Mouse (Mus musculus) midbrain, embryonic 13.5 days (tissue): ENCODE results near the gene Ssrp1. TPM values are rescaled to one million over a fixed set of nuclear protein-coding genes. Genes with fewer than 3 reads are reported as not detected.

Experiments used
- ATAC-seq: fragments of 200-750 bp; cut with Nextera tagmentation; 2 replicates; pipeline ENCODE4 v1.8.0; 2017; ENCODE audit warnings: mild to moderate bottlenecking, moderate TSS enrichment, moderate library complexity
- H3K27ac ChIP-seq: fragments of 300-500 bp; sonication (generic); 2 replicates; pipeline ENCODE4 v1.5.1; 2015; ENCODE audit warnings: inconsistent platforms, mild to moderate bottlenecking, moderate library complexity
- H3K27me3 ChIP-seq: fragments of 300-500 bp; sonication (generic); 2 replicates; pipeline ENCODE4 v1.6.1; 2015; ENCODE audit warnings: mild to moderate bottlenecking, inconsistent platforms
- H3K36me3 ChIP-seq: fragments of 300-500 bp; sonication (generic); 2 replicates; pipeline ENCODE4 v1.6.1; 2015; ENCODE audit warnings: mild to moderate bottlenecking, inconsistent platforms
- H3K4me1 ChIP-seq: fragments of 300-500 bp; sonication (generic); replicated peaks from 2 replicates; pipeline ENCODE4 v1.6.1; 2015; ENCODE audit warnings: inconsistent platforms
- H3K4me2 ChIP-seq: fragments of 300-500 bp; sonication (generic); replicated peaks from 2 replicates; pipeline ENCODE4 v1.6.1; 2015; ENCODE audit warnings: moderate library complexity, mild to moderate bottlenecking, inconsistent platforms
- H3K4me3 ChIP-seq: fragments of 300-500 bp; sonication (generic); replicated peaks from 2 replicates; pipeline ENCODE4 v1.5.1; 2015; ENCODE audit warnings: mild to moderate bottlenecking, inconsistent platforms
- H3K9ac ChIP-seq: fragments of 300-500 bp; sonication (generic); replicated peaks from 2 replicates; pipeline ENCODE4 v1.6.1; 2015; ENCODE audit warnings: mild to moderate bottlenecking, inconsistent platforms
- H3K9me3 ChIP-seq: fragments of 300-500 bp; sonication (generic); 2 replicates; pipeline ENCODE4 v1.6.1; 2016; ENCODE audit warnings: mild to moderate bottlenecking, inconsistent platforms
- WGBS: fragments of 180-500 bp; shearing (Covaris S2); methylation state at CpG from one replicate; pipeline ENCODE4 v1.1.7; 2015; 5-methylcytosine and 5-hydroxymethylcytosine counted together
- polyA plus RNA-seq: library from polyadenylated mRNA; unstranded; fragments of >200 nt; fragmentation: Nextera tagmentation; extraction: Ambion mirVana; gene quantifications from 2 replicates; pipeline ENCODE4 v1.2.1, GENCODE M21; 2015

Gene Ssrp1
- polyA plus RNA-seq, 1 experiment from 2014 or later: 221 TPM

DNA sequence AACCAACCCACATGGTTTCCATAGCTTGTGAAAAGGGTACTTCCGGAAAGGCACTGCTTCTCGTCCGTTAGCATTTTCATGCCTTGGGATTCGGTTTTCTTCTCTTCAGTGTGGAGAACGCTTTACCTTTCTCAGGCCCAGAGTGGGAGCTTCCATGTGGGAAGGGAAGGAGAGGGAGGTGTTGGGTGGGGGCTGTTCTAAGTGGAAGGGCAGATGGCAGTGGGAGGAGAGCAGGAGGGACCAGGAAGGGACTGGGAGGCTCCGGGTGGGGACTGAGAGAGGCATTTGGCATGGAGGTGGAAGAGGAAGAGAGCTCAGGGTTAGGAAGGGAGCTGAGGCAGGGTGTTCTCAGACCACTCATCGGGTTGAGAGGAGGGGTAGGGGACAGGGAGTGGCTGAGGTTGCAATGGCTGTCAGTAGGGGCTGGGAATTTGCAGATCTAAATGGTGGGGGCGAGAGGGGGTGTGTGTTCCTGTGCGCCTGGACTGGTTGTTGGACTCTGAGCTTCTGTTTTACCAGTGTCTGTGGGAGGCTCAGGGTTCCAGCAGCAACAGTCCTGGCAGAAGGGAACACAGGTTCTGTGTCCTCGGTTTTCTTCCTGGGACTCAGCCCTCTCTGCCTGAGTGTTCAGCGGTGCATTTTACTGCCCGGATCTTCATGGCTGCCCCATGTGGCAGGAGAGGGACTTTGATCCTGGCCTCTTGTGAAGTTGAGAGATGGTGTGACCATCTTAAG is 28.3 kb downstream of the Ssrp1 start:
- WGBS: 87% methylated on average over 12 of the region's 12 CpGs

DNA sequence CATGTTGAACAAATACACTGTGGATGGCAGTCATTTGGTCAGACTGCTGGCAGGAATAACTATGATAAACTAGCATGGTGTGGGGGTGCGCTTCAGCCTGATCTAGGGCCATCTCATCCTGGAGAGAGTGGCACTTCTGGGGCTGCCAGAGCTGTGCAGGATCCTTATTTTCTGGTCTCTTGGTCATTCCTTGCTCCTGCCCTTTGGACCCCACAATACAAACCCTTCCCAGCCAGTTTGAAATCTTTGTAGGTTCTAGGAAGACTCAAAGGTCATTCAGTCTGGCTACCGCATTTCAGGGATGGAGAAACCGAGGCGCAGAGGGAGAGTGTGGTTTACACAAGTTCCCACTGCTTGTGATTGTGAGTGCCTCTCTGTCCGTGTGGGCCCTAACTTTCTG is 29.9 kb downstream of the Ssrp1 start:
- no peak for ATAC-seq
- Histone ChIP-seq H3K4me2 (no peak overlapping the region), H3K9ac (no peak overlapping the region), H3K4me1 (no peaks in the 10 kb centered on the region), H3K4me3 (no peak overlapping the region), H3K9me3 (no peaks in the 10 kb centered on the region), H3K27me3 (no peaks in the 10 kb centered on the region), H3K27ac (no peak overlapping the region), H3K36me3 (peaks cover 66% of the 10 kb centered on the region)
- WGBS: 96% methylated on average over 5 of the region's 5 CpGs

More for the DNA sequence above, 28.3 kb downstream of the Ssrp1 start:
- H3K9ac ChIP-seq: no peak overlapping the region
- no peak for ATAC-seq
- no peaks in the 10 kb centered on the region for H3K27me3 ChIP-seq
- no peak overlapping the region for H3K4me2 ChIP-seq
- peaks cover 8% of the 10 kb centered on the region for H3K4me1 ChIP-seq
- H3K4me3 ChIP-seq: no peak overlapping the region
- no peaks in the 10 kb centered on the region for H3K9me3 ChIP-seq
- H3K36me3 ChIP-seq: peaks cover 66% of the 10 kb centered on the region
- no peak overlapping the region for H3K27ac ChIP-seq

DNA sequence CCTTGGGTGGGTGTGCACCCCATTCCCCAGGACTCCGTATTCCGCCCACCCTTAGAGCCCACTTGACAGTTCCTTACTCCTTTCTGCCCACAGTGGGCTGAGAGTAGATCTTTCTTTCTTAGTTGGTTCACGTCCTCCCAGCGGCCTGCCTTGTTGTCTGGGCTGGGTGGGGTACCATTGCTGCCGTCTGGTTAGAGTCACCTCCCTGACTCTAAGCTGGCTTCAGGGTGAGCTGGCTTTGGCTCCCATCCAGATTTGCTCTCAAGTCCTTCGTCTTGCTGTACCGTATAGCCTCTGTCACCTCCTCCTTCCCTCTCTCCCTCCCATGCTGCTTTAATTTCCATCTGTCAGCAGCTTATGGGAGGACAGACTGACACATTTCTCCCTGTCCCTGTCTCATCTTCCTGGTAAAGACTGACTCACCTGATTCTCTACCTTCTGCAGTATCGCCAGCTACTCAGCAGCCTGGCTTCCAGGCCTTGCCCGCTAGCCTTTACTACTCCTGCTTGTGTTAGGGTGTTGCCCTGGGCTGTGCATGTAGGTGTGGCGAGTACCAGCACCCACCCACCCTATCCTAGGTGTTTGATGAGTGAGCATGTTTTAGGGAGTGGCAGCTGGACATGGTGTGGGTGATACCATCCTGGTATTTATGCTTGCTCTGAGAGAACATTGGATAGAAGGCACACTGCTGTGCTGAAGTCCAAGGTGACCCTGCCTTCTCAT is 31.0 kb downstream of the Ssrp1 start:
- Histone ChIP-seq H3K4me2 (no peak overlapping the region), H3K9me3 (no peaks in the 10 kb centered on the region), H3K27me3 (no peaks in the 10 kb centered on the region), H3K4me3 (no peak overlapping the region), H3K4me1 (no peaks in the 10 kb centered on the region), H3K27ac (no peak overlapping the region), H3K36me3 (peaks cover 65% of the 10 kb centered on the region), H3K9ac (no peak overlapping the region)
- ATAC-seq: no peak
- WGBS: 81% methylated on average over 10 of the region's 10 CpGs

DNA sequence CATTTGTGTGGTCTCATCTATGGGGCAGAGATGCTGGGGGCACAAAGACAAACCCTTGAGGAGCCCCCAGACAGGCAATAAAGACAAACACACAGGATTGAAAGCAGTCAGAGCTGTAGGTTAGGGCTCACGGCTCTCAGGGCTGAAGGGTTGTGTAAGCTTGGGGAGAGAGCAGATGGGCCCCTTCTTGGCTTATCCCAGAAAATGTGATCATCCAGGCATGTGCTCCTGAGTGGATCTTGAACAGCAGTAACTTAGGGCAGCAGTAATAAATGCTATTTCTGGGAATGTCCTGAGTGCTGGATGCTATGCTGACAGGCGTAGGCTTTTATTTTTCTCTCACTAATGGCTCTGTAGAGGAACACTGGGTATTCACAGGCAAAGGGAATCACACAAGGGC is 31.6 kb downstream of the Ssrp1 start:
- Histone ChIP-seq H3K4me2 (no peak overlapping the region), H3K4me3 (no peak overlapping the region), H3K36me3 (peaks cover 65% of the 10 kb centered on the region), H3K27ac (no peak overlapping the region), H3K9me3 (no peaks in the 10 kb centered on the region), H3K27me3 (no peaks in the 10 kb centered on the region), H3K4me1 (no peaks in the 10 kb centered on the region), H3K9ac (no peak overlapping the region)
- 83% methylated on average over 2 of the region's 2 CpGs for WGBS
- no peak for ATAC-seq

DNA sequence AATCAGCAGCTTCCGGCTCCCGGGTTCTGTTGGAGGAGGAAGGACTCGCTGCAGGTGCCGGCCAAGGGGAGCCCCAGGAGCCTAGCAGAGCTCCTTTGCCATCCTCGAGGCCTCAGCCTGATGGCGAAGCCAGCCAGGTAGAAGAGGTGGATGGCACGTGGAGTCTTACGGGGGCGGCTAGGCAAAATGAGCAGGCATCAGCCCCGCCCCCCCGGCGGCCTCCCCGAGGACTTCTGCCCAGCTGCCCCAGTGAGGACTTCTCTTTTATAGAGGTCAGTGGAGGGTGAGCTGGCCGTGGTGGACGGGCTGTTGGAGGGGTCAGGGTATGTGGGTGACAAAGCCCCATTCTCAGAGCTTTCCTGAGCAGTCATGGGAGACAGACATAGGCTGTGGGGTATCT is 33.1 kb downstream of the Ssrp1 start:
- H3K9me3 ChIP-seq: no peaks in the 10 kb centered on the region
- no peak for ATAC-seq
- H3K27me3 ChIP-seq: no peaks in the 10 kb centered on the region
- no peak overlapping the region for H3K9ac ChIP-seq
- no peak overlapping the region for H3K4me2 ChIP-seq
- no peaks in the 10 kb centered on the region for H3K4me1 ChIP-seq
- H3K36me3 ChIP-seq: peaks cover 68% of the 10 kb centered on the region
- no peak overlapping the region for H3K27ac ChIP-seq
- WGBS: 70% methylated on average over 15 of the region's 15 CpGs
- H3K4me3 ChIP-seq: no peak overlapping the region

DNA sequence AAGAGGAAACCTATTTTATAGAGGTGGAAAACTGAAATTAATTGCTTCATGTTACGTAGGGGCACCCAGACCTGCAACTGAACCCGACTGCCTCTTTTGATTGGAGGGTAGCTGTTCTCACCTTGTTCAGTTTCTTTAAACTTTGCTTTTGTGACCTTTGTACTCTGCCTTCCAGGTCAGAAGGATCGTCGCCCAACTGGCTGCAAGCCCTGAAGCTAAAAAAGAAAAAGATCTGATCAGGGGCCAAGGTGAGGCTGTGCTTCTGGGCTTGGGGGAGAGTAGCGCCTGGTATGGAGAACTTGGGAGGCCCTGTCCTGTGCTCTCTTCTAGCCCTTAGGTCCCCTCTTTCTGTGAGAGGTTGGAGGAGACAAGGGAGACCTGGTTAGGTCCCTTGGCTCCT is 34.9 kb downstream of the Ssrp1 start:
- Histone ChIP-seq H3K36me3 (peaks cover 55% of the 10 kb centered on the region), H3K4me1 (no peaks in the 10 kb centered on the region), H3K4me2 (no peak overlapping the region), H3K27ac (no peak overlapping the region), H3K9ac (no peak overlapping the region), H3K4me3 (no peak overlapping the region), H3K27me3 (no peaks in the 10 kb centered on the region), H3K9me3 (no peaks in the 10 kb centered on the region)
- ATAC-seq: no peak
- WGBS: 97% methylated on average over 5 of the region's 5 CpGs

DNA sequence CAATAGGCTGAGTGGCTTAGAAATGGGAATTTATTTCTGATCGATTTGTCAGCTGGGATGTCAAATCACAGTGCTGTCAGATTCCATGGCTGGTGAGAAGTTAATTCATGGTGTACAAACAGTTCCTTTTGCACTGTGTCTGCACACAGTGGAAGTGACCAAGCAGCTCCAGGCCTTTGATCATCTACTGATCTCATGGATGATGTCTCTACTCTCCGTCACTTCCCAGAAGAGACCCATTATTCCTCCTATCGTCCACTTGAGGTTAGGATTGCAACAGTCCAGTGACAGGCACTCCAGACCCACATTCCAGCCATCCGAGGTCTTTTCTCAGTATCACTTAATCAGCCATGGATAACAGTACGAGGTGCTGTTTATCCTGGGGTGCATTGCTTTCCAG is 36.7 kb downstream of the Ssrp1 start:
- H3K9me3 ChIP-seq: no peaks in the 10 kb centered on the region
- H3K9ac ChIP-seq: no peak overlapping the region
- WGBS: 86% methylated on average over 5 of the region's 5 CpGs
- no peak overlapping the region for H3K27ac ChIP-seq
- no peak for ATAC-seq
- peaks cover 55% of the 10 kb centered on the region for H3K36me3 ChIP-seq
- H3K4me2 ChIP-seq: no peak overlapping the region
- no peaks in the 10 kb centered on the region for H3K27me3 ChIP-seq
- H3K4me3 ChIP-seq: no peak overlapping the region
- H3K4me1 ChIP-seq: no peaks in the 10 kb centered on the region

DNA sequence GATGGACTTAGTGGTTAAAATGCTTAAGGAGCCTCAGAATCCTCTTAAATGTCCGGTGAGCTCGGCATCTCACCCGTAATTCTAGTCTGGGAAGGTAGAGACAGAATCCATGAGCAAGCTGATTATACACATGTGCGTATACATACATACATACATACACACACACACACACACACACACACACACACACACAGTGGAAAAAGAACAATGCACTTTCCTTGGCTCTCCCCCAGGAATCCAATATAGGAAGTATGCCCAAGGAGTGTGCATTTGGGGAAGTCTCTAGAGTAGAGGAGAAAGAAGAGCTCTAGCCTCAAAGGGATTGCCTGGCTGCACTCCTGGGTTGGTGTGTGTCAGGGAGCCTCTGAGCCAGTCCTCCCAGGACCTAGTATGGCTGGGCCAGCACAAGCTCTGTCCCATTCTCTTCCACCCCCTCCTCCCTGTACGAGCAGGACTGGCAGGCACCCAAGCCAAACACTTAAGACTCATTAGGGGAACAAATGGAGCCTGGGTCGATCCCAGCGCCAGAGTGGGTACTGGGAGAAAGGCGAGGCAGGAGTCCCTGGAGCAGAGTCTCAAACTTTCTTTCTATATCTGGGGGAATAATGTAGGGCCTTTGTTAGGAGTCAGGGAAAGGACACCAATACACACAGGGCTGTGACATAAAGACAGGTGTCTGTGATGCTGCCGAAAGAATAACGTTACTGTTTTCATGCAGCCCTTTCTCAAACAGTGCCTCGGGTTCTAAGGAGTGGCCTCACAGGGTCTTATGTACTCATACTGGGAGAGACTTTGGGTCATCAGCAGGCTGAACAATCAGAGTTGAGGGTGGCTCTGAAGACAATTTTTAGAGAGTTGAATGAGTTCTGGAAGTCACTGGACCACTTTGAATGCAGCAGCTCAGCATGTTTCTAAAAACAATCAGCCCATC is 51.9 kb downstream of the Ssrp1 start:
- Histone ChIP-seq H3K4me1 (peaks cover 10% of the 10 kb centered on the region; the same call in 1 of the 2 replicates), H3K27ac (no peak overlapping the region), H3K9me3 (no peaks in the 10 kb centered on the region), H3K27me3 (no peaks in the 10 kb centered on the region), H3K36me3 (peaks cover 4% of the 10 kb centered on the region; the same call in 1 of the 2 replicates), H3K4me3 (no peak overlapping the region), H3K4me2 (no peak overlapping the region), H3K9ac (no peak overlapping the region)
- 48% methylated on average over 11 of the region's 11 CpGs for WGBS
- peak; percentile 92 for ATAC-seq

DNA sequence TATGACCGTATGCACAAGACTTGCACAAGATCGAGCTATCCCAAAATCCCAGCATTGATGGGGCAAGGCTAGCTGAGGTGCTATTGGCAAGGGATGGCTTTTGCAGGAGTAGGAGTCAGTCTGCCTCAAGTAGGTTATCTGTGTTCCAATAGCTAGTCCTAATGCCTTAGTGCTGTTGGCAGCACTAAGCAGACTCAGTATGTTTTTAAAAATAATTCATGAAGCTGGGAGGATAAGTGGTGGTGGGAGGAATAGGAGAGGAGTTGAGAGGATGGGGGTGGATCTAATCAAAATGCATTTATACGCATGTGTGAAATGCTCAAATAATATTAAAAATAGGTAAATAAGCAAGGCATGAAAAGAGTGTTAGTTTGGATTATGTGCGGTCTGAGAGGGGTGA is 54.3 kb downstream of the Ssrp1 start:
- Histone ChIP-seq H3K36me3 (no peaks in the 10 kb centered on the region), H3K9ac (no peak overlapping the region), H3K4me3 (no peak overlapping the region), H3K27ac (no peak overlapping the region), H3K4me2 (no peak overlapping the region), H3K9me3 (no peaks in the 10 kb centered on the region), H3K4me1 (peaks cover 10% of the 10 kb centered on the region; the same call in 1 of the 2 replicates), H3K27me3 (no peaks in the 10 kb centered on the region)
- 96% methylated on average over 4 of the region's 4 CpGs for WGBS
- ATAC-seq: no peak

DNA sequence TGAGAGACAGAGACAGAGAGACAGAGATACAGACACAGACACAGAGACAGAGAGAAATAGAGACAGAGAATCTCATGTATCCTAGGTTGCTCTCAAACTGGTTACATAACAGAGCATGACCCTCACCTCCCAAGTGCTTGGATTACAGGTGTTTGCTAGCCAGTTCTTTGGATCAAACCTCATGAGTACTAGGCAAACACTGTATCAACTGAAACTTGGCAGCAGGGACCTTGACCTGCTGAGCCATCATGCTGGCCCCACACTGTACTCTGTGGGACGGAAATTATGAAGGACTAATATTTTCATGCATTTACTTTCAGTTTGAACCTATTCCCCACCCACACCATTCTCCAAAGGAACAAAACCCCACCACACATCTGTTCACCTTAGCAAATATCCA is 56.3 kb downstream of the Ssrp1 start:
- Histone ChIP-seq H3K9me3 (no peaks in the 10 kb centered on the region), H3K4me3 (no peak overlapping the region), H3K4me1 (peaks cover 10% of the 10 kb centered on the region; the same call in 1 of the 2 replicates), H3K4me2 (no peak overlapping the region), H3K27ac (no peak overlapping the region), H3K9ac (no peak overlapping the region), H3K27me3 (no peaks in the 10 kb centered on the region), H3K36me3 (no peaks in the 10 kb centered on the region)
- no peak for ATAC-seq
- WGBS: 96% methylated on average over 1 of the region's 1 CpGs

DNA sequence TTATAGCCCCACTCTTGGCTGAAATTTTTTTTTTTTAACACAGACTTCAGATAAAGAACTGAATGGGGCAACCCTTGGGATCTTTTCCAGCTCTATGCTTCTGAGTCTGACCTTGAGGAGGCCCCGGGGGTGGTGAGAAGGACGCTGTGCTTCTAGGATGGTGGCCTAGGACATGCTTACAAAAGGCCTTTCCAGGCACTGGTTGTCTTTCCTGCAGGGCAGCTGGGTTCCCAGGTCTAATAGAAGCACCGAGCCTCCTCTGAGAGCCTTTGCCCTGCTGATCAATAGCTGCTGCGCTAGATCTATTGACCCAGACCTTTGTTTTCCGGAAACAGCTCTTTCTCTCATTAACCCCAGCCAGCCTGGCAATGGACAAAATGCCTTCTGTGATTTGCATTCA is 58.9 kb downstream of the Ssrp1 start:
- no peak overlapping the region for H3K4me2 ChIP-seq
- ATAC-seq: 0 out of 2 replicates have a peak, but pooled peaks have one; percentile 25
- no peaks in the 10 kb centered on the region for H3K27me3 ChIP-seq
- no peak overlapping the region for H3K4me3 ChIP-seq
- 42% methylated on average over 5 of the region's 5 CpGs for WGBS
- no peaks in the 10 kb centered on the region for H3K4me1 ChIP-seq
- no peak overlapping the region for H3K9ac ChIP-seq
- no peaks in the 10 kb centered on the region for H3K36me3 ChIP-seq
- H3K27ac ChIP-seq: 0 out of 2 replicates have a peak overlapping the region, but pooled peaks have one; percentile 4
- peaks cover 5% of the 10 kb centered on the region for H3K9me3 ChIP-seq
